Mouse (Mus musculus): ENCODE data around the gene 4930438A08Rik.

DNA sequence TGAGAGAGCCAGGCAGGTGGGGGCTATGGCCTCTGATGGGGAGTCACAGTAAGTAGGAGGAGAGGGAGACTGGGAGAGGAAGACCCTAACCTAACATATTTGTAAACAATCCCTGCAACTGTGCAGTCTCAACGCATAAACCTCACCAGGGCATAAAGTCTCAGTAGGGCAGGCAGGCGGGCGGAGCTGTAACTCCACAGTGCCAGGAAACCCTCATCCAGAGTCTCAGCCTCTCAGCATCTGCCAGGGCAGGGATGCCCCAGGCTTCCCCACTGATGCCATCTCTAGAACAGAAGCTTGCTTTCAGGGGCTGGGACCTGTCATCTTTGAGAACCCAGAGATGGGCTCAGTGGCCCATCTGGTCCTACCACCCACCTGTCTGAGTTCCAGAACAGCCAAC is 12.3 kb upstream of the 4930438A08Rik start:
- TF ChIP-seq ZC3H11A (IDR thresholded peaks at IDR 0.05; ENCODE audit: borderline replicate concordance, low read depth, low read length): no peak
- no peak for TF ChIP-seq HCFC1 (IDR thresholded peaks at IDR 0.05; ENCODE audit: borderline replicate concordance, insufficient read depth, low read length)
- TF ChIP-seq ZNF384 (IDR thresholded peaks at IDR 0.05; ENCODE audit: low read depth, low read length): no peak
- no peak for TF ChIP-seq CHD2 (IDR thresholded peaks at IDR 0.05; ENCODE audit: low read depth, low read length)
